Mouse (Mus musculus): ENCODE data around the gene Gm16434.
"Not testable (repeated sequence)": the region's sequence is repeated elsewhere in the genome, so short reads cannot be mapped to it uniquely, and the experiment has no call there.

Gene Gm16434

GRCm38 (mm10) chr14:7194440-7194839 lies at the start of gene Gm16434:
Gm16434 (minus strand) TSS chr14:7194540.
- CTCF ChIA-PET: not testable (repeated sequence)

DNA sequence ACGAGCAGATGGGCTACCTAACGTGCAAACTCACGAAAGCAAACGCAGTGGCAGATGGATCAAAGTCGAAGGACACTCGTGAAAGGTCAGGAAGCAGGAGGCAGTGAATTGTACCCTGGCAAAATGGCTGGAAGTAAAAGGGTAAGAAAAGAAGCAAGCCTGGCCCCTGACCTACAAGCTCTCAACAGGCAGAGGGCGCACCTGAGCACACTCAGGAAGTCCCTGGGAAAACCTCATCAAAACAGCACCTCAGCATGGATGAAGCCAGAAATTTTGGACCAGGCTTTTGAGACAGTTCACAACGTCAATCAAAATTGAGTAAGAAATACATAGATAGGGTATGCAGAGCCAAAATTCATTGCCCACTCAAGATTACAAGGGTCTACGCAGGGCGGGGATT lies 49.2 kb upstream of the Gm16434 start:
- CTCF ChIA-PET: not testable (repeated sequence)

GRCm38 (mm10) chr14:7200070-7200469 lies 5.7 kb upstream of the Gm16434 start:
- CTCF ChIA-PET: not testable (repeated sequence)

GRCm38 (mm10) chr14:7174483-7174971 lies 19.8 kb downstream of the Gm16434 start, which contains the start of gene Gm3512:
Gm3512 (minus strand) TSS chr14:7174533.
- CTCF ChIA-PET: not testable (repeated sequence)
